Mouse (Mus musculus) hematopoietic multipotent progenitor cell, adult 10-12 weeks (in vitro differentiated cells): ENCODE results near the gene Serpina16. TPM values are rescaled to one million over a fixed set of nuclear protein-coding genes. Genes with fewer than 3 reads are reported as not detected.

Source experiments
- polyA plus RNA-seq: library from polyadenylated mRNA; stranded (reverse); fragments of >175 nt; gene quantifications from 2 replicates; pipeline ENCODE4 v1.2.3, GENCODE M21; 2012; ENCODE audit warnings: low replicate concordance

The Serpina16 gene
- polyA plus RNA-seq, result not detected in 2 replicates

DNA sequence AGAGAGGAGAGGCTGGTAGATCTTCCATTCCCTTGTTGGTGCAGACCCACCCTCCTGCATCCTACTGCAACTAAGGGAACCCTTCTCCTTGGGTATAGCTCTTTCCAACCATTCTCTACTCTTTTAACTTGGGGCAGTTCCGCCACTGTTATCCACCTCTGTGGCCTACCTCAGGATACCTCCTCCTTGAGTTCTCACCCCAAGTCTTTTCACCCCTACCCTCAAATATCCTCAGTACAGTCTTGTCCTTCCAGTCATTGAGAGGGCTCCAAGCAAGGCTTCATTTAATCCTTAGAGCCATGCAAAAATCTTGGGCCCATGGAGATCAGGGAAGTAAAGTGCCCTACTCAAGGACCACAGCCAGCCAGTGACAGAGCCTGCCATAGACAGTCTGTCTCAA is at the start of gene Serpina16:
TSS of gene Serpina16 (minus strand) at position 101 of the 400 bp plus-strand sequence.

DNA sequence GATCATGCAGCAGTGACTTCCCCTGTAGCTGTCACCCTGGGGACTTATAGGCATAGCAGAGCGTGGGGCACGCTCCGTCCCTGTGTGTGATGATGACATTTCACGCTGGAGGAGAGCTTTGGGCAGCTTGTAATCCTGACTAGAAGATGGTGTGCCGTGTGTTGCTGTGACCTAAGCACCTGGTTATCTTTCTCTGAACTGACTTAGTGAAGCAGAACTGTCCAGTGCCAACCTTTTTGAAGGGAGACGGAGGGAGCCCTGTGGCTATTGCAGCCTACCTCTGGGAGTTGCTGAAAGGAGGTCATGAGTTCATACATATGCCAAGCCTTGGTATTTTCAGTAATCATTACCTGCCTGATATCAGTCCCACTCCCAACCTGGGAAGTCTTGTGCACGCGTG is 19.5 kb upstream of the Serpina16 start, which contains the start of gene Serpina1f:
TSS of gene Serpina1f (minus strand) at position 101 of the 400 bp plus-strand sequence.

DNA sequence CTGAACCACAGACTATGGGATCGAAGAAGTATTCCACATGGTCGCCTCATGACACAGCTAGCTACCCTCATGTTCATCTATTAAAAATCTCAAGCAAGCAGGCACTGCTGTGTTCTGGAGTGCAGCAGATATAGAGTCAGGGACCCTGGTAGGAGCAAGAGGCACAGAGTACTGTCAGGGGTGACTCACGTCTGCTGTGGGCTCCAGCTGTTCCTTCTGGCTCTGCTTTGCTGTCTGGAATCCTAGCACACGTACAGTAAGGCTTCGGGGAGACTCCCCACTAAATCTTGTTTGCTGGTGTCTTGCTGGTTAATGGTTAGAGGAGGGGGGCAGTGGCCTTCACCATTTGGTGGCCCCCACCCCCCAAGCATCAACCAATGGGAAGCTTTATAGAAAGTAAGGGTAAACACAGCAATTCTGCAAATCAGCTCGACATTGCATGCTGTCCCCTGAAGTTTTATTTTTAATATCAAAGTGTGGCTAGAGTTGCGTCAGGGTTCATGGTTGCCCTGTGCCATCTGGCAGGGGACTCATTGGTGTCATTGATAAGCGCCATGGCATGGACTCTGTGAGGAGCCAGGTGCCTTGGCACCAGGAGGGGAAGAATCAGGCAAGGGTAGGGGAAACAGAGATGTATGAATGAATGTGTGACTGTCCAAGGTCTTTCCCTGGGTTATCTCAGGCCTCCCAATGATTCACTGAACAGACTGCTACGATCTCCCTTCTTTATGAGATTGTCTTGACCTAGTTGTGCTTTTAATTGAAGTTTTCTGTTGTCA is 18.9 kb downstream of the Serpina16 start, which contains the start of gene Serpina6:
TSS of gene Serpina6 (minus strand) at position 365 of the 779 bp plus-strand sequence.

DNA sequence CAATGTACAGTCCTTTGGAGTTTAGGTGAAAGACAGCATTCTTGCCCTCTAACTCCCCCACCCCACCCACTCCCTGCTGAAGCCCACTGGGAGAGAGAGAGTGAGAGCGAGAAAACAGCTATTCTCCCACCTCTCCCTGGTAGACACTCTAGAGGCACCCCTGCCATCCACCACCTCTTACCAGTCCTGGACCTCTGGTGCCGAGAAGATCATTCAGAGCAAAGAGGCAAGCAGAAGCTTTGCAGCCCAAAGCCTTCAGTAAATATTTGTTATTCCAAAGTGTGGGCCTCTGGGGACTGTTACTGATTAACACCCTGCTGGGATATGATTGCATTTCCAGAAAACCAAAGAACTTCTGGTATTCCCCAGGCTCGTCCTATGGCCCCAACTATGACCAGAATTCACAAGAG is 44.7 kb downstream of the Serpina16 start, which contains the start of gene Serpina10:
TSS of gene Serpina10 (minus strand) at position 242 of the 410 bp plus-strand sequence.

Other genes starting within 250 kb of the Serpina16 start
- 11.4 and 14.9 TPM in 2 replicates for gene Ifi27, start 241.9 kb downstream of the Serpina16 start, polyA plus RNA-seq
- gene Ifi27l2a, start 232.5 kb downstream of the Serpina16 start, polyA plus RNA-seq, result 42.1 and 222 TPM in 2 replicates
- not detected in 2 replicates for gene Ifi27l2b, start 218.9 kb downstream of the Serpina16 start, polyA plus RNA-seq
- 0.02 and 0.04 TPM in 2 replicates for gene Ppp4r4, start 143.9 kb downstream of the Serpina16 start, polyA plus RNA-seq
- gene Serpina10, start 44.7 kb downstream of the Serpina16 start, polyA plus RNA-seq, result not detected in 2 replicates
- gene Serpina6, start 18.9 kb downstream of the Serpina16 start, polyA plus RNA-seq, result not detected in 2 replicates
- gene Serpina1f, start 19.4 kb upstream of the Serpina16 start, polyA plus RNA-seq, result not detected in 2 replicates
- gene Serpina1d, start 97.5 kb upstream of the Serpina16 start, polyA plus RNA-seq, result not detected in 2 replicates
- 0.12 and 0.40 TPM in 2 replicates for gene Serpina1b, start 154.2 kb upstream of the Serpina16 start, polyA plus RNA-seq
- not detected in 2 replicates for gene Serpina1a, start 187.4 kb upstream of the Serpina16 start, polyA plus RNA-seq
- gene Serpina1c, start 228.7 kb upstream of the Serpina16 start, polyA plus RNA-seq, result 0.29 TPM in 1 of 2 replicates, not detected in the other